Mouse (Mus musculus): ENCODE measurements around the gene Clic4. TPM values are rescaled to one million over a fixed set of nuclear protein-coding genes. Genes with fewer than 3 reads are reported as not detected.
A peak's percentile ranks its signal among the peaks of the same experiment; 100 is the strongest.

Clic4 gene
- total RNA-seq (2021): 10 to 100 TPM; 31.0 to 31.6 TPM
- long read RNA-seq, full-length matches to known transcripts: 16 of 29 reads
- long read RNA-seq, partial matches to known transcripts: 0 of 29 reads
- long read RNA-seq, other reads (novel, unspliced or antisense): 13 of 29 reads

DNA sequence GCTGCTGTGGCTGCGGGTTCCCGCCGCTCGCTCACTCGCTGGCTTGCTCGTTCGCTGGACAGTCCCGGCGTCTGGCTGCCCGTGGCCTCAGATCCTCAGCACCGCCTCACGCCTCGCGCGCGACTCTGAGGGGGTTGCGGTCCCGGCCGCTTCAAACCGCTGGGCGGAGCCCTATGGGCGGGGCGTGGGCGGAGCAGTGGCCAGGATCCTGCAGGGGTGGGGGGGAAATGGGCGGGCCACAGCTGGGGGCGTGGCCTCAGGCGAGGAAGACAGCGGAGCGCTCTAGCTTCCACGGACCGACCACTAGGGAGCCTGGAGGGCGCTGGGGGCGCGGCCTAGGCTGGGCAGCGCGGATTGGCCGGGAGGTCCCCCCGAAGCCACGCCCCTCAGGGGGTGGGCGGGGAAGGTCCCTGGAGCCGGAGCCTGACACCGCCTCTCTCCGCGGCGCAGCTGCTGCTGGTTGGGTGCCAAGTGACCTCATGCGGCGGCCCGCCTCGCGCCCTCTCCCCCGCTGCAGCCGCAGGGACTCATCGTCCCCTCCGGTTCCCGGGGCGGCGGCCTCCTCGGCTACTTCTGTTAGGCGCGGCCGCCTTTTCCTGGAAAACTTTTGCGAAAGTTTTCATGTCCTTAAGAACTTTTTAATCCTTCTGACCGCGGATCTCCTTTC, at the start of gene Clic4:
TSS of gene Clic4 (minus strand) at position 175 of the 667 bp plus-strand sequence.
- DNase-seq (ENCODE audit: low spot score in 2 of 2): peak; percentile 95 to 97

DNA sequence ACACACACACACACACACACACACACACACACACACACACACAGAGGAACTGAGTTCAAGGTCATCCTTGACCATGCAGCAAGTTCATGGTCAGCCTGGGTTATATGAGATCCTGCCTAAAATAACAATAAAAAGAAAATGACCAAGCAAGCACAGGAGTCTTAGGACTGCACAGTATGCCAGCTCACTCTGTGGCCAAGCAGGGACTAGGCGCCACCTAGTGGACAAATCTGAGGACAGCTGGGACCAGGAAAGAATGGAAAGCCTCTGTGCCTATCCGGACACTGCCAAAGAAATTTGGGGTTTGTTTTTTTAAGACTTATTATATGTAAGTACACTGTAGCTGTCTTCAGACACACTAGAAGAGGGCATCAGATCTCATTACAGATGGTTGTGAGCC, 45.4 kb upstream of the Clic4 start:
- peak; percentile 72 to 78 for DNase-seq (ENCODE audit: low spot score in 2 of 2)

DNA sequence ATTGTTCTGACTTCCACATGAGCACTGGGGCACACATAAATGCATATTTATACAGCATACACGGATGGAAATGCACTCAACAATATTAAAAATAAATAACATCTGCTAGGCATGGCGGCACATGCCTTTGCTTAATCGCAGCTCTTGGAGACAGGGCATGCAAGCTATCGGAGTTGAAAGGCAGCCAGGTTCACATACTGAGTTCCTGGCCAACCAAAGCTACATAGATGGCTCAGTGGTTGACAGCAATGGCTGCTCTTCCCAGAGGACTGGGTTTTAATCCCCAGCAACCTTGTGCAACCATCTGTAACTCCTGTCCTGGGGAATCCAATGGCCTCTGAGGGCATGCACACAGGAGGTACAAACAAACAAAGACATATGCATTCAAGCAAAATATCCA, 44.9 kb upstream of the Clic4 start:
- no peak for DNase-seq (ENCODE audit: low spot score in 2 of 2)

DNA sequence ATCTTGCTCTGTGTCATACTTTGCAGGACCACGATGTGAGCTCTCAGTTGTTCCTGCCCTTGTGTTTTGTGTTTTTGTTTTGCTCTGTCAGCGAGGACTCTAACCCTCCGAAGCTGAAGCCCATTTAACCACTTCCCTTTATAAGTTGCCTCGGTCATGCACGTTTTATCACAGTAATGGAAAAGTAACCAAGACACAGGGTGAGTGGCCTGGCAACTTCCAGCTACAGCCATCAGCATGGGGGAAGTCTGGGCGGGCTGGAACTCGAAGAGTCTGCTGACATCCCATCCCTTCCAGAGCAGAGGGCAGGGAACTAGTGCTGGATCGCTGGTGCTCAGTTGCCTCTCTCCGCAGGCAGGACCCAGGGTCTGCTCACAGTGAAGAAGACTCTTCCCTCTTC, 42.7 kb upstream of the Clic4 start:
- no peak for DNase-seq (ENCODE audit: low spot score in 2 of 2)

DNA sequence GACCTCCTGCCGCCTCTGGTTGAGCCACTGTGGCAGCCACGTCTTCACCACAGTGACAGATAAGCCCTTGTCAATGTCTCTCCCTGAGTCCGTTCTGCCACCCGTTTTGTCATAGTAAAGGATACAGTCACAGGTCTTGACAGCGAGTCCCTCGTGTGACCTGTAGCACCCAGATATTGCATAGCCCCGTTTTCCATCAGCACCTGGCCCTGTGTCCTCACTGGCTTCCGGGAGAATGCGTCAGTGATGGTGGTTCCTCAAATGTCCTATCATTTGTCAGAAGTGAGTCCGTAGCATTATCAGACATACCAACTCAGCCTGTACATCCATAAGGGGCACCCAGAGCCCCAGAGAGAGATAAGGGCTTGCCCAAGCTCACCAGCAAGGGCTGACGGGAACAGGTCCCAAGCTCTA, 41.8 kb upstream of the Clic4 start:
- no peak for DNase-seq (ENCODE audit: low spot score in 2 of 2)

DNA sequence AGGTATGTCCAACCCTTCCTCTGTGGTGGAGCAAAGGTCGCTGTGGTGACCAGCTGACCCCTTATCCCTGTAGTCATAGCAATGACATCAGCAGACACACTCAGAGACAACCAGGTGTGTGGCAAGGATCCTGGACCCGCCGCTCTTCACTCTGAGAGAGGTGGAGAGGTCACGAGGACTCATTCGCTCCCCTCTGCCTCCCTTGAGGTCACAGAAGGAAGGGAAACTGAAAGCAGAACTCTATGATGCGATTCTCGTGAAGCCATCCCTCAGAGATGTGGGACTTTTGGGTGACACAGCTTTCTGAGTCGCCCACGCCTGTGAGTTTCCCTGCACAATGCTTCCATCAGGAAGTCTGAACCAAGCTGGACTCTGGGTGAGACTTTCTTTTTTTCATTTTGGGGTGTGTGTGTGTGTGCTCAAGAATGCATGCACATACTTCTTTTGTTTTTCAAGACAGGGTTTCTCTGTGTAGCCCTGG, 41.2 kb upstream of the Clic4 start:
- no peak for DNase-seq (ENCODE audit: low spot score in 2 of 2)

DNA sequence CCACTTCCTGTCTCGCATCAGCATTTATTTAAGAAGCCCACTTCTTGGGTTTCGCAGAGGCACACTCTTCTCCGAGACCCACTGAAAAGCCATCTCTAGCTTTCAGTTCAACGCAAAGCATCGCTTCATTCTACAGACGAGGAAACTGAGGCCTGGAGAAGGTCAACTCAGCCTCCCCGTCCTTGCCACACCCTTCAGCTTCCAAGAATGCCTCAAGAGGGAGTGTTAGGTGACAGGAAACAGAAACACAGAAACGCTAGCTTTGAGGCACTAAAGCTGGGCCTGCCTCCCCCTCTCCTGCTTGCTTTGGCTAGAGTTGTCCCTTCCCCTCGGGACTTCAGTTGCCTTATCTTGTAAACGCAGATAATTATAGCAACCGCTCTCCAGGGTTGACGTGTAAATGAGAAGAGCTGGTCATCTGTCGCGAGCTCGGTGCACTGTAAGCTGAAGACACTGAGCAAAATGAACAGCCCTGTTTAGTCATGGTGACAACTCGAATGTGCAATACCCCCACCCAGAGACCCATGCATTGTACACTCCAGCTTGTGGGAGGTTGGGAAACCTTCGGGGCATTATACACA, 40.6 kb upstream of the Clic4 start:
- DNase-seq (ENCODE audit: low spot score in 2 of 2): no peak

DNA sequence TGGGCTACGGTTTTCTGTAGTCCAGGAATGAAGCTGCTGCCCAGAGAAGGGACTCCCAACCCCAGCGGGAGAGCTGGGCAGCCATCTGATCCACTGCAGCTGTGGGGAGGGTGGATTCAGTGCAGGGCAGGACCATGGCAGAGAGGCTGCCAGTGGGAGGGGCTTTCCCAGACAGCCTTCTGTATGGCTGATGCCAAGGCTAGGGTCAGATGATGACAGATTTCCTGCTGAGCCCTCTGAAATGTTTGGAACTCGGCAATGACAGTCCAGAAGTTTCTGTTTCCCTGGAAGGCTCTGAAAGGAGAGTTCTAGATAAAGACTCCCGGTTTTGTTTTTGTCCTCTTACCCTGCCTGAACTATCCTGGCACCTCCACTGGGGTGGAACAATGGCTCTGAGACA, 40.1 kb upstream of the Clic4 start:
- DNase-seq (ENCODE audit: low spot score in 2 of 2): no peak

DNA sequence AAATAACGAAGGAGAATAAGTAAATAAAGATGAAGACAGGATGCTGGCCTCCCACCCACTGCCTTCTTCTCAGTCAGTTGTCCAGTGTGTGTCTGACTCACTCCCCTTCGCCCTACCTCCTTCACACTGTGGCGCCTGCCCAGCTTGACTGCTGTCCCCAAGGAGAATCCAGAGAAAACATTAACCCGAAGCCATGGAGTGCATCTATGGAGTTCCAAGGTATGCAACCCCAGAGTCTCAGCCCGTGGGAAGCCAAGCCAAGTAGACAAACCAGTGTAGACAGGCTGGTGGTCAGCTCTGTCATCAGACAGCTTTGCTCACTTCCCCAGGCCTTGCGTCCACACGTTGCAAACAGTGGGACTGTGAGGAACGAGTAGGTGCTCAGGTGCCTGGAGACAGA, 37.8 kb upstream of the Clic4 start:
- no peak for DNase-seq (ENCODE audit: low spot score in 2 of 2)

DNA sequence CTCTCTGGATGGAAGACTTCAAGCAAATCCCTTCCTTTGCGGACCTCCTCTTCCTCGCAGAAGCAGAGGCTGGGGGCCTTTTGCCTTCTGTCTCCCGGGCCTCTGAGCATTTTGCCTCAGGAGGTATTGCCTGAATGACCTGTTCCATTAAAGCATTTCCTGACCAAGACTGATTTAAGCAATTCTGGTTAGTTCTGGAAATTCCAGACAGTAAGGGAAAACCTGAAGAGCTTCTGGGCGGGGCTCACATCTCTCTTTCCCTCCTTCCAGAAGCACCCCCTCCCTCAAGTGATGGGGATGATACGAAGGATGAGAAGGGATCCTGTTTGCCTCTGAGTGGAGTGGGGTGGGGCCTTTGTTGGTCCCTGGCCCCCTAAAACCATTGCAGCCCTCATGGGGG, 37.1 kb upstream of the Clic4 start:
- DNase-seq (ENCODE audit: low spot score in 2 of 2): no peak

DNA sequence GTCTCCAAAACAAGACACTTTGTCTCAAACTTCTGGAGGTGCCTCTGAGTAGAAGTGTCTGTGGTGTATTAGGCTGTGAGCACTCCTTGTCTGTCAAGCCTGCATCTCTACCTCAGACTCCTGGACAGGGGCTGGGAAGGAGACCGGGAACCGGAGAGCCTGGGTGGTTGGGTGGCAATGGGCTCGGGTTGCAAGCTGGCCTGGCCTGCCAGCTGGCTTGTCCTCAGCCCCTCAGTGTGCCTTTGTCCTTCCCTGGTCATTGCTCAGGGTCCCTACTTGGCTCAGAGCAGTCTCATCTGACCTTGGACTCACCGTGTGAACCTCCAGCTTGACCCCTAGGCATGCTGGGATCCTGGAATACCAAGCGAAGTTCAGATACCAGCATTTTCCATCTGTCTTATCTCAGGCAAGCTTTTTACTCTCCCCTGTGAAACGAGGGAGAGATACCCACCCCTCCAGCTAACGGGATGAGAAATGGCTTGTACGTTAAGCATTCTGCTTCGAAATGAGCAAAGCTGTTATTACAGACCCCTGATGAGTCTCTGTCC, 36.6 kb upstream of the Clic4 start:
- DNase-seq (ENCODE audit: low spot score in 2 of 2): no peak

DNA sequence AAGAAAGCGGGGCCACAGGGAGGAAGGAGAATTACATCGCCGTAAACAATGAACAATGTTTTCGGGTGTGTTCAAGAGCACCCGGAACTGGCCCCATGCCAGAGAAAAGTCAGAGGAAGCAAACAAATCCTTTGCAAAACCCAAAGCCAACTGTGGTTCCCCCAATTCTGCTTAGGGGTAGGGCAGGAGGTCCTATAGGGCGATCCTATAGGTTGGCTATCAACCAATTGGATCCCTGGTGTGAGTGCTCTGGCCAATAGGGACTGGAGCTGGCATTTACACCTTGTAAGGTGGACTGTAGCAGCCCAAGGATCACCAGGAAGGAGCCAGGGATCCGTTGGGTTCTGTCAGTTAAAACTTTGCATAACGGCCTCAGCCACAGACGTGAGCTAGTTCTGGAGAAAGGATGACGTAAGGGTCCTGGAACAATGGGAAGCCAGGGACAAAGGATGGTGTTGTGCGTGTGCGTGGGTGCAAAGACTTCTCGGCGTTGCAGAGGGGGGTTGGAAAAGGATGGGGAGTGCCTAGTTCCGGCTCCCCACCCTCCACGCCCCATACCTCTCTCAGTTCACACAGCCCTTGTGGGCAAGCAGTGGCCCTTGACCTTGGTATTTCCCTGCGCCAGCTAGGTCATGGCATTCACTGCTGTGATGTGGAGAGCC, 34.5 kb upstream of the Clic4 start:
- DNase-seq (ENCODE audit: low spot score in 2 of 2): no peak

DNA sequence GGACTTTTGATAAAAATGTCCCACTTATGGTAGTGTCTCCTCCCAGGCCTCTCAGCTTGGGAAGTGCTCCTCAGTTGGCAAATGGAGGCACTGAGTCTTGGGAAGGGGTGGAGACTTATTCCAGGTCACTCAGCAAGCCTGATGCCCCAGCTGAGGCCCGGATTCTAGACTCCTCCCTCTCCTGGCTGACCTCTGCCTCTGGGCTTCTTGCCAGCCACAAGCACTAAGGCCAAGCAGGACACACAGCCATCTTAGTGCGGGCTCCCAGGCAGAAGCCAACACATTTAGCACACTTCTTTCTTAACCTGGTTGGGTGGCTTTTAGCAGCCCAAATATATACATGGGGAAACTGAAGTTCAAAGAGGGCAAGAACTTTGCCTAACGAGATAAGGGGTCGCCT, 33.9 kb upstream of the Clic4 start:
- DNase-seq (ENCODE audit: low spot score in 2 of 2): peak in 1 of 2 experiments; percentile 38

DNA sequence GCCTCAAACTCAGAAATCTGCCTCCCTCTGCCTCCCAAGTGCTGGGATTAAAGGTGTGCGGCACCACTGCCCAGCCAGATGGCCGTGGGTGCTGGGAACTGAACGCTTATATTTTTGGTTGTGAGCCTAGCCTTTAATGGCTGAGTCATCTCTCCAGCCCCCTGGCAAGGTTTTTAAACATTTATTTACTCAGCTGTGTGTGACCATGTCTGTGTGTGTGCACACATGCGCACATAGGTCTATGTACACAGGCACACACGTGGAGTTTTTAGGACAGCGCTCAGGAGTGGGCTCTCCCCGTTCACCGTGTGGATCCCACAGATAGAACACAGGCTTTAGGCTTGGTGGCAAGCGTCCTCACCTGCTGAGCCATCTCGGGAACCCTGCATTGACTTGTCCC, 29.6 kb upstream of the Clic4 start:
- no peak for DNase-seq (ENCODE audit: low spot score in 2 of 2)

DNA sequence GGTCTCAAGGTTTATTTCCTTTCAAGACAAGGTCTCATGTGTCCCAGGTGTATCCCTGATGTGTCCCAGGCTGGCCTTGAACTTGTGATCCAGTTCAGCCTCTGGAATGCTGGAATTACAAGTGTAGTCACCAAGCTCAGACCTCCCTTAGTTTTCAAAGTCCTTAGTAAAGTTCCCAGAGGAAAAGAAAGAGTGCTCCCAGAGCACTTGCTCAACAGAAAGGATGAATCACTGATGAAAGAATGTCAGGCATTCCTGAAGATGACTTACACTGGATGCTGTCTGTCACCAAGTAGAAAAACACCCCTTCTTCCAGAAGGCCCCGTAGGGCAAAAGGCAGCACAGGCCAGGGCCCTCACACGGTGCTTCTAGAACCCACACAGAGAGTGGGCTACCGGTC, 28.6 kb upstream of the Clic4 start:
- no peak for DNase-seq (ENCODE audit: low spot score in 2 of 2)

DNA sequence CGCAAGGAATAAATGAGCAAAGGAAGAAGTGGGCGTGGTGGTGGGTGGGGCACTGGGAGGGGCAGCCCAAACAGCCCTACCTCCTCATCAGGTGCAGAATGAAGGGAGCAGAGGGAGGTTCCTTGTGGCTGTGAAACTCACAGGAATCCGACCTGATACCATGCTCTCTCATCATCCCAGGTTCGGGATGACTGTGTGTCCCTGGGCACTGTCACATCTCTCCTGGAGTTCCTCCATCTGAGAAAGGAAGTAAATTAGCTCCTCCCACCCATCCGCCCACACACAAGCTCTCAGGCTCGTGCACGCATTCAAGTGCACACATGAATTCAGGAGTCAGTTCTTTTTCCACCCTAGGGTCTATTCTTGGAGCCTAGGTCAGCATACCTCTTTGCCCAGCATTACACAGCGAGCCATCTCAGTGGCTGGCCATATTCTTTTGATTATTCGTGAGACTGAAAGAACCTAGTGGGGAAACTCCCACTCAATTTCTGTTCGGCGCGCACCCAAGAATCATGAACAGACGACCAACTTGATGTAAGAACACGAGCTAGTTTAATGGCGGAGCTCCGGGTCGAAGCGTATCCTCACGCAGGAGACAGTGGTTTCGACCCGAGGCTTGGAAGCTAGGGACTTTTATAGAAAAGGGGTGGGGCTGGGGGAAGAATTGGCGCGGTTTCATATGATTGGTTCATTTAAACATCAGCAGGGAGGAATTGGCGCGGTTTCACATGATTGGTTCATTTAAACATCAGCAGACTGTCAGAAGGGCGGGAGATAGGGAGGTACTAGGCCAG, 27.8 kb upstream of the Clic4 start:
- DNase-seq (ENCODE audit: low spot score in 2 of 2): no peak

DNA sequence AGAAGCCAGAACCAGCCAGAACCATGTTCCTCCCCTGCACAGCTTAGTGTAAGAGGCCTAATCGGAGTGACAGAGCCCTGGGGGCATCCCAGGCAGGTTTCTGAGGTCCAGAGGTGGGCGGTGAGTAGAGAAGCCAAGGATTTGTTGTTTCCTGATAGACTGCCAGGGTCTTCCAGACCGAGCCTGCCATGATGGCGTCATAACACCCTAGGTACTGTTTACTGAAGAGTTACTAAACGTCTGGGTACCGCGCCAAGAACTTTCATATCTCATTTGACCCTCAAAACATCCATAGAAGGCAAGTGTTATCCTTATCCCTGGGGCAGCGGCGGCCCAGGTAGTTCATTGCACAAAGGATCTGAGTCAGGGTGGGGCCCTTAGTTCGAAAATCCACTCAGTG, 26.1 kb upstream of the Clic4 start:
- DNase-seq (ENCODE audit: low spot score in 2 of 2): no peak

DNA sequence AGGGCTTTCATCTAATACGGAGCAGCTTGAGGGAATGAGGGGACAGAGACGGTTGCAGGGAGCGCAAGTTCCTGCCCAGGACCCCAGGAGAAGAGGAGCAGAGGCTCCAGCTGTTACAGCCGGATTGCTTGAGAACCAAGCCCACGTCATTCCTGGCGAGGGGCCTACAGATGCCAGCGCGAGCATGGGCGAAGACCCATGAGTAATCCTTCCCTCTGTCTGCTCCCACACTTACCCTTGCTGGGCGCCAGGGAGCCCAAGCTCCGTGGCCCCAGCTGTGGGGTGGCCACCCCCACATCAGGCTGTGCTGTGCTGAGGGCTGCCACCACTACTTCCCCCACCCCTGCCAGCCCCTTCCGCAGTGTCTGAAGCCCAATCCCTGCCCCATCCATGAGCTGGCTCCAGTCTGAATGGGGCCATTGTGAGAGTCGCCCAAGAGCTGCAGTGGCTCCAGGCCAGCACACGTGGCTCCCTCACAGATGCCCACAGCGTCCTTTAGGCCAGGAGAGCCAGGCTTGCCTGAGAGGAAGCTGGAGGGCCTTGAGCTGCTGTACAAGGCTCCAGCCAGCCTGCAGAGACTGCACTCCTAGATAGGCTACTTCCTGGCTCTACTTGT, 25.4 kb upstream of the Clic4 start:
- DNase-seq (ENCODE audit: low spot score in 2 of 2): peak; percentile 69 to 76

DNA sequence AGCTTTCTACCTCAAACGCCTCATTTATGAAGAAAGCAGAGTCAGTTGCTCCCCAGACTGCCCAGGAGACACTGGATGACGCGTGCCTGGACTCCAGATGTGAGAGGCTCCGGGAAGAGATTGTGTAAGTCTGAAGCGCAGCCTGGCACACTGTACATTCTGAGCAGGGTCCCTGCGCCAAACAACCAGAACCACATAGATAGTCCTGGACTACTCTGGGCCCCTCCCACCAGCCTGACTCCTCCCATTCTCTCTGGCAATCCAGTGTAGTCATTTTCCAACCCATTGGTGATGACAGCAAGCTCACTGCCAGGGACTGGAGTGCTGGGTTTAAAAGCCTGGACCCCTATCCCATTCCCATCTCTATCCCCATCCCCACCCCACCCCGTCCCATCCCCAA, 24.5 kb upstream of the Clic4 start:
- DNase-seq (ENCODE audit: low spot score in 2 of 2): no peak

DNA sequence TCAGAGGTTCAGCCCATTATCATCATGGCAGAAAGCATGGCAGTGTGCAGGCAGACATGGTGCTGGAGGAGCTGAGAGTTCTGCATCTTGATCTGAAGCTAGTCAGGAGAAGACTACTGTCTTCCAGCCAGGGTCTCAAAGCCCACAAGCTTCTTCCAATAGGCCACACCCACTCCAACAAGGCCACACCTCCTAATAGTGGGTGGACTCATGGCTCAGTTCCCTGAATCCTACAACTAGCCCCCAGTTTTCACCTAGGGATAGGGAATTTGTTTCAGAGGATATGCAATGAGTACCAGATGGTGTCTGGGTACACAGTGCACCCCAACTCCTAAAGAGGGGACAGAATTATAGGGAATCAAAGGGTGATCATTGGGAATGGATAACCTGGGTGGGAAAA, 24.0 kb upstream of the Clic4 start:
- no peak for DNase-seq (ENCODE audit: low spot score in 2 of 2)

DNA sequence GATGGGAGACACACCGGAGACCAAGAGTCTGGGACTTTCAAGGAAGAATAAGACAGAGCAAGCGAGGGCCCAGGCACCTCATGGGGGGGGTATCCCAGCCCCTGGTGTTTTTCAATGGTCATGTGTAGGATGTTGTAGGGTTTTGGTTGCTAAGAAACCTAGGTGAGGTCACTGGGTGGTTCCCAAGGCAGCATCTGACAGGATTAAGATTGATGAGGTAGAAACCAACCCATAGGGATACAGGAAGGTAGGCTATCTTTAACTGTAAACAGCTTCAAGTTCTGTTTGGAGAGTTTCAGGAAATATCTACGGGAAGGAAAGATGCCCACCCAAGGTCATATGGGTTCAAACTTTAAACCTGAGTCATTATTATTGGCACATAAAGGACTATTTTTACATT, 21.2 kb upstream of the Clic4 start:
- no peak for DNase-seq (ENCODE audit: low spot score in 2 of 2)
